Mouse (Mus musculus): ENCODE results near the gene Il22ra2. TPM values are rescaled to one million over a fixed set of nuclear protein-coding genes. Genes with fewer than 3 reads are reported as not detected.

Gene Il22ra2
- total and polyA plus RNA-seq, 2 experiments from 2014 or later = not detected

DNA sequence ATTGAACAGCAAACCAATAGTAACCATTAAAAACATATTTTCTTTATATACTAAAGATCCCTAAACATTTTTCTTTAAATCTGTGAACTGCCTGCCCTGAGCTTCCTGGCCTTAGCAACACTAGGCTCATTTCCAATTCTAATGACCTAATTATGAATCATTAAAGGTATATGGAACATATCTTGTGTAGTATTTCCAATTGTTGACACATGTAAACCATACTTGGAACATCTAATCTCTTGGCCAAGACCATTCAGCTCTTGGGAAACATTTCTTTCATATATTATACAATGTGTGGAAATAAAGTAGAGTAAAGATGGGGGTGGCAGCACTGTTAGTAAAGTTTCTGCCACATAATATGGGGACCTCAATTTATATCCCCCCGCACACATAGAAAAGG, 17.8 kb downstream of the Il22ra2 start:
- ATAC-seq (ENCODE audit: insufficient read depth, low read depth) = no peak
- 97% methylated on average over 1 of the region's 1 CpGs for WGBS

DNA sequence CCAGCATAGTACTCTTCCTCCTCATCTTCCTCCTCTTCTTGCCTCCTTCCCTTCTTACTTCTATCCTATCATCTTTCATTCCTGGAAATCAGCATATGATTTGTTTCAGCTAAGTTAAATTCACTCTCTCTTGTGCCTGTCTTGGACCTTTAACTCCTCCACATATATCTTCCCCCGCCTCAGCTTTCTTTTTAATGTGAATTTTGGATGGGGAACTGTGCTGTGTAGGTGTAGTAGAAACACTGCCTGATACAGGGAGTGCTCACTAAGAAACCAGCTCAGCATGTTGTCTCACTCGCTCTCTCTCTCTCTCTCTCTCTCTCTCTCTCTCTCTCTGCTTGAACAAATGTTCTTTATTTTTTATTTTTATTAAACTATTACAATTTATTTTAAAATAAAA, 23.3 kb downstream of the Il22ra2 start:
- H3K9ac ChIP-seq (replicated peaks; ENCODE audit: low read depth, low read length) = no peak overlapping the region
- H3K4me3 ChIP-seq (ENCODE audit: low read depth, low read length) = no peak overlapping the region
- no peak for TF ChIP-seq CTCF (IDR thresholded peaks at IDR 0.05; ENCODE audit: low read depth)
- no peak for TF ChIP-seq EP300 (IDR thresholded peaks at IDR 0.05; ENCODE audit: low read depth)
- no peaks in the 10 kb centered on the region for H3K9me3 ChIP-seq (replicated peaks; ENCODE audit: control insufficient read depth, low read length)
- no peaks in the 10 kb centered on the region for H3K27me3 ChIP-seq (ENCODE audit: control insufficient read depth, insufficient read depth, low read length)
- no peak for ATAC-seq (ENCODE audit: insufficient read depth, low read depth)
- H3K36me3 ChIP-seq (replicated peaks; ENCODE audit: control insufficient read depth, insufficient read depth, low read length) = no peaks in the 10 kb centered on the region
- WGBS = 81% methylated on average over 2 of the region's 2 CpGs
- DNase-seq (ENCODE audit: low spot score) = no peak
- no peaks in the 10 kb centered on the region for H3K4me1 ChIP-seq (ENCODE audit: control insufficient read depth, insufficient read depth)
- no peak overlapping the region for H3K4me2 ChIP-seq (ENCODE audit: low read depth, low read length)
- no peak overlapping the region for H3K27ac ChIP-seq (ENCODE audit: low read depth)

More for the DNA sequence above, 17.8 kb downstream of the Il22ra2 start:
- Histone ChIP-seq H3K4me2 (ENCODE audit: low read depth, low read length) (no peak overlapping the region), H3K9me3 (replicated peaks; ENCODE audit: control insufficient read depth, low read length) (no peaks in the 10 kb centered on the region), H3K27me3 (ENCODE audit: control insufficient read depth, insufficient read depth, low read length) (no peaks in the 10 kb centered on the region), H3K9ac (replicated peaks; ENCODE audit: low read depth, low read length) (no peak overlapping the region), H3K4me3 (ENCODE audit: low read depth, low read length) (no peak overlapping the region), H3K27ac (ENCODE audit: low read depth) (no peak overlapping the region), H3K36me3 (replicated peaks; ENCODE audit: control insufficient read depth, insufficient read depth, low read length) (no peaks in the 10 kb centered on the region), H3K4me1 (ENCODE audit: control insufficient read depth, insufficient read depth) (no peaks in the 10 kb centered on the region)
- no peak for DNase-seq (ENCODE audit: low spot score)
- TF ChIP-seq EP300 (IDR thresholded peaks at IDR 0.05; ENCODE audit: low read depth) (no peak), CTCF (IDR thresholded peaks at IDR 0.05; ENCODE audit: low read depth) (no peak)

DNA sequence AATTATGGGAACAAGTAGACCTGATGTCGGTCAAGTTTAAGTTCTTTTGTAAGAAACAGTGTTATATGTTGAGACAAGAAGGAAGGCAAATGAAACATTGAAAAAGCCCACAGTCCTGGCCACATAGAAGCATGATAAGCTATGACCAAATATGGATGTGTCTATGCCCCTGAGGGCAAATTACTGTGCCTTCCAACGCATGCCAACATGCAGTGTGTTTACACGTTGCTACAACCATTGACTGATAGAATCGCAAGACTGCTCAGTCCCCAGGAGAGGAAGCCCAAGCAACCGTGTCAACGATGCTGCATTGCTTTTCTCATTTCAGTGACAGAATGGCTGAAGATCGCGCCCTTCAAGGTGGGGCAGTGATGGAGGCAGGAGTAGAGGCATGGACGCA, 35.6 kb downstream of the Il22ra2 start:
- no peaks in the 10 kb centered on the region for H3K4me1 ChIP-seq (ENCODE audit: control insufficient read depth, insufficient read depth)
- H3K4me2 ChIP-seq (ENCODE audit: low read depth, low read length) = no peak overlapping the region
- no peaks in the 10 kb centered on the region for H3K9me3 ChIP-seq (replicated peaks; ENCODE audit: control insufficient read depth, low read length)
- no peaks in the 10 kb centered on the region for H3K36me3 ChIP-seq (replicated peaks; ENCODE audit: control insufficient read depth, insufficient read depth, low read length)
- no peaks in the 10 kb centered on the region for H3K27me3 ChIP-seq (ENCODE audit: control insufficient read depth, insufficient read depth, low read length)
- WGBS = 78% methylated on average over 9 of the region's 9 CpGs
- H3K9ac ChIP-seq (replicated peaks; ENCODE audit: low read depth, low read length) = no peak overlapping the region
- TF ChIP-seq CTCF (IDR thresholded peaks at IDR 0.05; ENCODE audit: low read depth) = no peak
- no peak for TF ChIP-seq EP300 (IDR thresholded peaks at IDR 0.05; ENCODE audit: low read depth)
- DNase-seq (ENCODE audit: low spot score) (no peak), ATAC-seq (ENCODE audit: insufficient read depth, low read depth) (no peak)
- H3K27ac ChIP-seq (ENCODE audit: low read depth) = no peak overlapping the region
- H3K4me3 ChIP-seq (ENCODE audit: low read depth, low read length) = no peak overlapping the region

GRCm38 (mm10) chr10:19659953-19660352, 38.2 kb downstream of the Il22ra2 start:
- Histone ChIP-seq H3K27ac (ENCODE audit: low read depth) (no peak overlapping the region), H3K27me3 (ENCODE audit: control insufficient read depth, insufficient read depth, low read length) (no peaks in the 10 kb centered on the region), H3K4me1 (ENCODE audit: control insufficient read depth, insufficient read depth) (no peaks in the 10 kb centered on the region), H3K9me3 (replicated peaks; ENCODE audit: control insufficient read depth, low read length) (no peaks in the 10 kb centered on the region), H3K4me3 (ENCODE audit: low read depth, low read length) (no peak overlapping the region), H3K4me2 (ENCODE audit: low read depth, low read length) (no peak overlapping the region), H3K9ac (replicated peaks; ENCODE audit: low read depth, low read length) (no peak overlapping the region), H3K36me3 (replicated peaks; ENCODE audit: control insufficient read depth, insufficient read depth, low read length) (no peaks in the 10 kb centered on the region)
- DNase-seq (ENCODE audit: low spot score) (no peak), ATAC-seq (ENCODE audit: insufficient read depth, low read depth) (no peak)
- TF ChIP-seq EP300 (IDR thresholded peaks at IDR 0.05; ENCODE audit: low read depth) (no peak), CTCF (IDR thresholded peaks at IDR 0.05; ENCODE audit: low read depth) (no peak)
- 74% methylated on average over 5 of the region's 5 CpGs for WGBS

GRCm38 (mm10) chr10:19668973-19669372, 47.2 kb downstream of the Il22ra2 start:
- Histone ChIP-seq H3K4me1 (ENCODE audit: control insufficient read depth, insufficient read depth) (no peaks in the 10 kb centered on the region), H3K27ac (ENCODE audit: low read depth) (no peak overlapping the region), H3K27me3 (ENCODE audit: control insufficient read depth, insufficient read depth, low read length) (no peaks in the 10 kb centered on the region), H3K4me2 (ENCODE audit: low read depth, low read length) (no peak overlapping the region), H3K9ac (replicated peaks; ENCODE audit: low read depth, low read length) (no peak overlapping the region), H3K4me3 (ENCODE audit: low read depth, low read length) (no peak overlapping the region), H3K9me3 (replicated peaks; ENCODE audit: control insufficient read depth, low read length) (no peaks in the 10 kb centered on the region), H3K36me3 (replicated peaks; ENCODE audit: control insufficient read depth, insufficient read depth, low read length) (no peaks in the 10 kb centered on the region)
- DNase-seq (ENCODE audit: low spot score) (no peak), ATAC-seq (ENCODE audit: insufficient read depth, low read depth) (no peak)
- TF ChIP-seq EP300 (IDR thresholded peaks at IDR 0.05; ENCODE audit: low read depth) = no peak
- TF ChIP-seq CTCF (IDR thresholded peaks at IDR 0.05; ENCODE audit: low read depth) = no peak
- 81% methylated on average over 5 of the region's 5 CpGs for WGBS

DNA sequence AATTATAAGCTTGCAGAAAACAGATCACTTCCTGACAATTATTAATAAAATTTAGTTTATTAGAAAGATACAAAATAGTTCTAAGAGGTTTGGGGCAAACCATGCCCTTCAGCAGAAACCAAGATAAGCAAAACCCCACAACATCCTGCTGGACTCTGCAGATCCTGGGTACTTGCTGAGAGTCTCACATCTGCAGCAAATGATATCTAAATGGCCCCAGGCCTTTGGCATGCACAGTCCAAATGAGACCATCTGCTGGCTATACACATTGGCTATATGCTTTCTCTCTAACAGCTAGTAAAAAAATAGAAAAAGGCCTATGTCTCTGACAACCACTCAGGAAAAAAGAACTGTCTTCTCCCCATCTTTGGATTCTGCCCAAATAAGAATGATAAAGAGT, 50.2 kb downstream of the Il22ra2 start:
- H3K27ac ChIP-seq (ENCODE audit: low read depth) = no peak overlapping the region
- ATAC-seq (ENCODE audit: insufficient read depth, low read depth) = no peak

More for the DNA sequence above, 50.2 kb downstream of the Il22ra2 start:
- Histone ChIP-seq H3K4me1 (ENCODE audit: control insufficient read depth, insufficient read depth) (no peaks in the 10 kb centered on the region), H3K4me3 (ENCODE audit: low read depth, low read length) (no peak overlapping the region), H3K4me2 (ENCODE audit: low read depth, low read length) (no peak overlapping the region), H3K9me3 (replicated peaks; ENCODE audit: control insufficient read depth, low read length) (no peaks in the 10 kb centered on the region), H3K36me3 (replicated peaks; ENCODE audit: control insufficient read depth, insufficient read depth, low read length) (no peaks in the 10 kb centered on the region), H3K9ac (replicated peaks; ENCODE audit: low read depth, low read length) (no peak overlapping the region), H3K27me3 (ENCODE audit: control insufficient read depth, insufficient read depth, low read length) (no peaks in the 10 kb centered on the region)
- no peak for TF ChIP-seq CTCF (IDR thresholded peaks at IDR 0.05; ENCODE audit: low read depth)
- TF ChIP-seq EP300 (IDR thresholded peaks at IDR 0.05; ENCODE audit: low read depth) = no peak
- DNase-seq (ENCODE audit: low spot score) = no peak
